Mouse (Mus musculus) hindbrain, embryonic 15.5 days (tissue): ENCODE data around the gene Retnla. TPM values are rescaled to one million over a fixed set of nuclear protein-coding genes. Genes with fewer than 3 reads are reported as not detected.
"Not testable (repeated sequence)": the region's sequence is repeated elsewhere in the genome, so short reads cannot be mapped to it uniquely, and the experiment has no call there.

Experiments
- ATAC-seq: fragments of 200-750 bp; cut with Nextera tagmentation; 2 replicates; pipeline ENCODE4 v1.8.0; 2017; ENCODE audit warnings: low read depth, moderate number of reproducible peaks, moderate TSS enrichment; ENCODE audit not compliant: low FRiP score
- H3K27ac ChIP-seq: fragments of 300-500 bp; sonication (generic); replicated peaks from 2 replicates; pipeline ENCODE4 v1.5.1; 2015; ENCODE audit warnings: mild to moderate bottlenecking, inconsistent platforms
- H3K27me3 ChIP-seq: fragments of 300-500 bp; sonication (generic); 2 replicates; pipeline ENCODE4 v1.6.1; 2015; ENCODE audit warnings: control low read depth, inconsistent platforms
- H3K36me3 ChIP-seq: fragments of 300-500 bp; sonication (generic); 2 replicates; pipeline ENCODE4 v1.6.1; 2015; ENCODE audit warnings: control low read depth, inconsistent platforms
- H3K4me1 ChIP-seq: fragments of 300-500 bp; sonication (generic); replicated peaks from 2 replicates; pipeline ENCODE4 v1.6.1; 2015; ENCODE audit warnings: control low read depth, inconsistent platforms
- H3K4me2 ChIP-seq: fragments of 300-500 bp; sonication (generic); 2 replicates; pipeline ENCODE4 v1.6.1; 2015; ENCODE audit warnings: moderate library complexity, mild to moderate bottlenecking, inconsistent platforms
- H3K4me3 ChIP-seq: fragments of 300-500 bp; sonication (generic); 2 replicates; pipeline ENCODE4 v1.5.1; 2015; ENCODE audit warnings: mild to moderate bottlenecking, inconsistent platforms
- H3K9ac ChIP-seq: fragments of 300-500 bp; sonication (generic); 2 replicates; pipeline ENCODE4 v1.6.1; 2015; ENCODE audit warnings: inconsistent platforms
- H3K9me3 ChIP-seq: fragments of 300-500 bp; sonication (generic); 2 replicates; pipeline ENCODE4 v1.6.1; 2016; ENCODE audit warnings: control low read depth, inconsistent platforms
- WGBS: fragments of 180-500 bp; shearing (Covaris S2); methylation state at CpG from one replicate; pipeline ENCODE4 v1.1.7; 2015; 5-methylcytosine and 5-hydroxymethylcytosine counted together
- polyA plus RNA-seq: library from polyadenylated mRNA; unstranded; fragments of >200 nt; fragmentation: Nextera tagmentation; extraction: Ambion mirVana; gene quantifications from 2 replicates; pipeline ENCODE4 v1.2.1, GENCODE M21; 2015

The Retnla gene
- polyA plus RNA-seq, 1 experiment from 2014 or later, result not detected

- Histone ChIP-seq H3K4me1 (no peaks in the 10 kb centered on the region), H3K36me3 (no peaks in the 10 kb centered on the region), H3K4me2 (no peak overlapping the region), H3K27me3 (no peaks in the 10 kb centered on the region), H3K9ac (no peak overlapping the region), H3K4me3 (no peak overlapping the region), H3K9me3 (no peaks in the 10 kb centered on the region), H3K27ac (no peak overlapping the region)
- ATAC-seq, result no peak
- whole genome bisulfite sequencing, result 91% methylated on average over 8 of the region's 8 CpGs
Observed at GRCm38 (mm10) chr16:48832055-48832454, 10.3 kb upstream of the Retnla start.

DNA sequence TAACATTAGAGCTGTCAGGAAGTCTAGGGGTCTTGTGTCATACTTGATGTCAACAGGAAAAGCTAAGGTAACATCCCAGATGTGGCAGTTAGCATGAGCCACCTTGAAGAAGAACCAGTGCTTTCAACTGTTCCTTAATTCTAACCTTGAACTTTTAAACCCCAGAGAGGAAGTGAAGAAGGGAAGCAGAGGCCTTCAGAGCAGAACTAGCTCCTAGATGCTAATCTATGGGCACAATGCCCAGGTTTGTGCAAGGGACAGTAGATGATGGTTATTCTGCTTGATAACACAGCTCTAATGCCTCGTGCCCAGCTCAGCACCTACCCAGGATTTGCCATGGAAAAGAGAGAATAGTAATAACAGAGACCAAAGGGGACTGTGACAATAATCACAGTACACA is 8.7 kb upstream of the Retnla start:
- H3K4me2 ChIP-seq, H3K4me1 ChIP-seq, H3K4me3 ChIP-seq, H3K9me3 ChIP-seq, H3K27ac ChIP-seq, H3K9ac ChIP-seq, H3K36me3 ChIP-seq, H3K27me3 ChIP-seq, ATAC-seq: not testable (repeated sequence)
- WGBS, result 63% methylated on average over 1 of the region's 1 CpGs

DNA sequence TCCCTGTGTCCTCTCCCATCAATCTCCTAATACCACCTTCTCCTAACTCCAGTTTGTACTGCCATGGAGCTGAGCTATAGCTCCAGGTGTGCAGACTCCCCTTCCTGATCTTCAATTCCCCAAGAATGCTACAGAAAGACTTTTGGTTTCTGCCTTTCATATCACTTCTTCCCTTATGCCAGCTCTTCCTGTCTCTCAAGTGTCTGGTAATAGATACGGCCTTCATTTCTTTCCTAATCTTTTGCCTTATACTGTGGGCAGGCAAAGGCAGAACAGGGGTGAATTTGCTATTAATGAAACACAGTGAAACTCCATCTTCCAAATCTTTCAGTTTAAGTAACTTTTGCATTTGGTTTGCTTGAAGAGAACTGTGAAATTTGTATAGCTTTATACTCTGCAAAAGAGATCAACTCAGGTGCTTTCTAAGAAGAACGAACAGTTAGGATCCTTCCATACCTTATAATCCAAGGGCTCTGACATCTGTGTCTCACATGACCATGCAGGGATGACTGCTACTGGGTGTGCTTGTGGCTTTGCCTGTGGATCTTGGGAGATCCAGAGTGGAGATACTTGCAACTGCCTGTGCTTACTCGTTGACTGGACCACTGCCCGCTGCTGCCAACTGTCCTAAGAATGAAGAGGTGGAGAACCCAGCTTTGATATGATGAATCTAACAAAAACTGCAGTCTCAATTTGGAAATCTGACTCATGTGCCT is 1.5 kb downstream of the Retnla start:
- H3K4me1 ChIP-seq, result no peaks in the 10 kb centered on the region
- no peak overlapping the region for H3K4me2 ChIP-seq
- no peaks in the 10 kb centered on the region for H3K36me3 ChIP-seq
- H3K27ac ChIP-seq, result no peak overlapping the region
- H3K4me3 ChIP-seq, result no peak overlapping the region
- H3K9me3 ChIP-seq, result no peaks in the 10 kb centered on the region
- no peak for ATAC-seq
- H3K9ac ChIP-seq, result no peak overlapping the region
- WGBS, result 90% methylated on average over 4 of the region's 4 CpGs
- H3K27me3 ChIP-seq, result no peaks in the 10 kb centered on the region

- not testable (repeated sequence) for H3K9ac ChIP-seq, H3K27me3 ChIP-seq, ATAC-seq, H3K4me3 ChIP-seq, H3K36me3 ChIP-seq, H3K4me2 ChIP-seq, H3K9me3 ChIP-seq, H3K4me1 ChIP-seq, H3K27ac ChIP-seq
- 95% methylated on average over 1 of the region's 1 CpGs for WGBS
Observed at GRCm38 (mm10) chr16:48865004-48865403, 22.7 kb downstream of the Retnla start.

DNA sequence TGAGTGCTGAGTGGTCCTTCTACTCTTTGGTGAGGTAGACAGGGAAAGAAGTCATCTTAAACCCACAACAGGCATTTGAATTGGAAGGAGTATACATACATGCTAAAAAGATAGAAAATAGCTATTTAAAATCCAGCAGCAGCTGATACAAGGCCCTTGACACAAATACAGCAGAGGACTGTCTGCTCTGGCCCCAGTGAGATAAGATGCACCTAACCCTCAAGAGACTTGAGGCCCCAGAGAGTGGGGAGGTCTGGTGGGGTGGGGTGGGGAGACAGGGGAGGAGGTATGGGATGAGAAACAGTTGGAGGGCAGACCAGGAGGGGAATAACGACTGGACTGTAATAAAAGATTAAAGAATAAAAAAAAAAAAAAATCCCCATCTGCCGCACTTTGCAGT is 25.3 kb downstream of the Retnla start:
- Histone ChIP-seq H3K9ac (no peak overlapping the region), H3K4me3 (no peak overlapping the region), H3K36me3 (no peaks in the 10 kb centered on the region), H3K9me3 (no peaks in the 10 kb centered on the region), H3K27me3 (no peaks in the 10 kb centered on the region), H3K4me2 (no peak overlapping the region), H3K27ac (no peak overlapping the region), H3K4me1 (no peaks in the 10 kb centered on the region)
- WGBS, result 67% methylated on average over 2 of the region's 2 CpGs
- no peak for ATAC-seq

DNA sequence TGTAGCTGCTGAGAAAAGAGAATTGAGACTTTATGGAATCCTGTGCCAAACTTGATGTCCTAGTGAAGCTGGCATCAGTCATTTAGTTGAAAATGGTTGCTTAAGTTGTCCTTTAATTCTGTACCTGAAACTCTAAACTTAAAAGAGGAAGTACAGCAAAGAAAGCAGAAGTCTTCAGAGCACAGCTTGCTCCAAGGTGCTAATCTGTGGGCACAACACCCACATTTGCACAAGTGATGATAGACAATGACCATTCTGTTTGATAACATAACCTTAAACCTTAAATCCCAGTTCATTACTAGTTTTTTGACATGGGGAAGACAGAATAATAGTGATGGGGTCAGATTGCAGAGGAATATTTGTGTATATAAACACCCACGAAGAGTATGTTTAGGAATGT is 26.3 kb downstream of the Retnla start:
- H3K36me3 ChIP-seq, result no peaks in the 10 kb centered on the region
- ATAC-seq, result no peak
- no peaks in the 10 kb centered on the region for H3K9me3 ChIP-seq
- H3K27ac ChIP-seq, result no peak overlapping the region
- H3K4me2 ChIP-seq, result no peak overlapping the region
- H3K27me3 ChIP-seq, result no peaks in the 10 kb centered on the region
- no peaks in the 10 kb centered on the region for H3K4me1 ChIP-seq
- 83% methylated on average over 1 of the region's 1 CpGs for WGBS
- no peak overlapping the region for H3K4me3 ChIP-seq
- no peak overlapping the region for H3K9ac ChIP-seq

GRCm38 (mm10) chr16:48869671-48870070 is 27.3 kb downstream of the Retnla start:
- no peaks in the 10 kb centered on the region for H3K27me3 ChIP-seq
- no peak overlapping the region for H3K4me2 ChIP-seq
- WGBS, result 76% methylated on average over 3 of the region's 3 CpGs
- no peaks in the 10 kb centered on the region for H3K4me1 ChIP-seq
- ATAC-seq, result no peak
- no peaks in the 10 kb centered on the region for H3K36me3 ChIP-seq
- no peak overlapping the region for H3K27ac ChIP-seq
- no peak overlapping the region for H3K9ac ChIP-seq
- H3K9me3 ChIP-seq, result no peaks in the 10 kb centered on the region
- no peak overlapping the region for H3K4me3 ChIP-seq

DNA sequence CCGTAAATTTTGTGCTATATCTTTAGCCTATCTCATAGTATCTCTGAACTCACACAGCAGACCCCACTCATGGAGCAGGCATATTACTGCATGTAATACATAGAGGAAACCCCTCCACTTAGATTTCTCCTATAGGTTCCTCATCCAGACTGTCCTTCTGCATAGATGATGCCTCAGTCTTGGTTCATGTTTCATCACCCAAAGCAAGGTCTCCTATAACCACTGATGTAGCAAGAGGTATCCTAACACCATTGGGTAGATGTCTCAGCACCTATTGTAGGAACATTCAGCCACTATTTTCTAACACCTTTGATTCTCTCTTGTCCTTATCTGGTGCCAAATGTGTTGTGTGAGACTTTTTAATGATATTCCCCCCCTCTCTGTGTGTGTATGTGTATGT is 29.4 kb downstream of the Retnla start:
- no peak for ATAC-seq
- Histone ChIP-seq H3K4me2 (no peak overlapping the region), H3K4me1 (no peaks in the 10 kb centered on the region), H3K9me3 (no peaks in the 10 kb centered on the region), H3K4me3 (no peak overlapping the region), H3K27ac (no peak overlapping the region), H3K27me3 (no peaks in the 10 kb centered on the region), H3K36me3 (no peaks in the 10 kb centered on the region), H3K9ac (no peak overlapping the region)
- WGBS, result 96% methylated on average over 1 of the region's 1 CpGs

DNA sequence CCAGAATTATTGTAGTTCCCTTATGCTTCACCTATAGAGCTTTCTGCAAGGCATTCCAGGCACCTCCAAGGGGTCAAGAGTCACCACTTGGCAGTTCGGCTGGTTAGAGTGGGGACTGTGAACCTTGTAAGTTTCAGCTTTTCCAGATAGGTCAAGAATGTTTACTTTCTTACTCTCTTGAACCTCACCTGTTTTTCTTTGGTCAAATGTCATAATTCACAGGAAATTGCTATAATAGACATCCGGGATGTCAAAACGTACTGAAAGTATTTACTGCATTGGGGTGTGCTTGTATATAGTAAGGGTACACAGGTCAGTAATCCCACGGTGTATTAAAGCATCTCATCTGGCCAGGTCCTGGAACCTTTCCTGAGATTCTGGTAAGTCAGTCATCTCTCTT is 30.0 kb downstream of the Retnla start, which contains the start of gene Retnlg:
TSS of gene Retnlg (plus strand) at position 301 of the 400 bp plus-strand sequence.
- ATAC-seq, result no peak
- Histone ChIP-seq H3K9me3 (no peaks in the 10 kb centered on the region), H3K4me3 (no peak within 1 kb of the TSS), H3K36me3 (no peaks in the 10 kb centered on the region), H3K27me3 (no peaks in the 10 kb centered on the region), H3K4me2 (no peak within 1 kb of the TSS), H3K9ac (no peak within 1 kb of the TSS), H3K4me1 (no peaks in the 10 kb centered on the region), H3K27ac (no peak within 1 kb of the TSS)
- 87% methylated on average over 4 of the region's 4 CpGs for WGBS

DNA sequence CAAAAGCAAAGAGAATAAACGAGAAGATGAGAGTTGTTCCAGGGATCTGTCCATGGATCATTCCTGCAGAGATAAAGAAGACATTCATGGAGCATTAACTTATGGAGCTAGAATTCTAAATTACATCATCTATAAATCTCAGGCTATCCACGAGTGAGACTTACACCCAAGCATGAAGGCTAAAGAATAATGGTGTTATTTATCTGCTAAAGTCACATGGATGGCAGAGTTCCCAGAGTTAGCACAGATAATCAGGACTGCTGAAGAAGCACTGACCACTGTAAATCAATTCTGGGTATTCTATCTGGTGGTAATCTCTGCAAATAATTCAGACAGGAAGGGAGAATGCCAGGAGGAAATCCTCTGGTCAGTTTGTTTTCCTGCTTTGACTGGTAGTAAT is 48.4 kb downstream of the Retnla start:
- H3K9me3 ChIP-seq, result no peaks in the 10 kb centered on the region
- no peak overlapping the region for H3K9ac ChIP-seq
- H3K4me2 ChIP-seq, result no peak overlapping the region
- no peak overlapping the region for H3K4me3 ChIP-seq
- no peaks in the 10 kb centered on the region for H3K36me3 ChIP-seq
- 56% methylated on average over 2 of the region's 2 CpGs for WGBS
- no peak for ATAC-seq
- H3K4me1 ChIP-seq, result no peaks in the 10 kb centered on the region
- no peak overlapping the region for H3K27ac ChIP-seq
- no peaks in the 10 kb centered on the region for H3K27me3 ChIP-seq

Other genes starting within 250 kb of the Retnla start
- gene Trat1, start 70.5 kb upstream of the Retnla start, polyA plus RNA-seq, result 0.03 and 0.08 TPM in 2 replicates
- not detected in 2 replicates for gene Retnlb, start 25.7 kb upstream of the Retnla start, polyA plus RNA-seq
- gene Retnlg, start 30.1 kb downstream of the Retnla start, polyA plus RNA-seq, result 0.83 TPM in 1 of 2 replicates, not detected in the other
- 53.4 and 55.8 TPM in 2 replicates for gene Dzip3, start 151.6 kb downstream of the Retnla start, polyA plus RNA-seq
- gene Cip2a, start 151.6 kb downstream of the Retnla start, polyA plus RNA-seq, result 7.3 and 8.9 TPM in 2 replicates
- gene Myh15, start 214.9 kb downstream of the Retnla start, polyA plus RNA-seq, result 0.08 and 0.09 TPM in 2 replicates